Mouse (Mus musculus) lung, adult 2 months (tissue): ENCODE results near the gene Foxs1. TPM values are rescaled to one million over a fixed set of nuclear protein-coding genes. Genes with fewer than 3 reads are reported as not detected.

Experiments used
- DNase-seq: peaks from one replicate; pipeline ENCODE4 v3.0.0; 2022
- H3K4me1 ChIP-seq: fragments of 200-500 bp; 2 replicates; pipeline ENCODE4 v1.6.1; 2011; ENCODE audit warnings: low read length; ENCODE audit not compliant: control insufficient read depth, insufficient read depth
- H3K4me3 ChIP-seq: fragments of 200-500 bp; replicated peaks from 2 replicates; pipeline ENCODE3; 2011; ENCODE audit warnings: low read depth, mild to moderate bottlenecking, control low read depth, low read length; ENCODE audit errors: extremely low read depth
- CTCF ChIP-seq: fragments of 200-500 bp; IDR thresholded peaks from 2 replicates; pipeline ENCODE4 v1.5.1; 2011; ENCODE audit warnings: mild to moderate bottlenecking, low read length, control low read depth; ENCODE audit not compliant: insufficient read depth
- POLR2A ChIP-seq: fragments of 200-500 bp; IDR thresholded peaks from 2 replicates; pipeline ENCODE4 v1.6.1; 2011; ENCODE audit warnings: low read depth, mild to moderate bottlenecking, control low read depth, low read length, borderline replicate concordance; ENCODE audit errors: extremely low read depth
- WGBS: fragments of 180-500 bp; shearing (Covaris S2); methylation state at CpG from one replicate; pipeline ENCODE4 v1.1.7; 2018; 5-methylcytosine and 5-hydroxymethylcytosine counted together
- polyA plus RNA-seq: library from polyadenylated mRNA; depleted of rRNA; stranded (reverse); fragments of >200 nt; gene quantifications from 2 replicates; pipeline ENCODE4 v1.2.3, GENCODE M21; 2012

Gene Foxs1
- polyA plus RNA-seq, 1 experiment = 11.1 TPM

GRCm38 (mm10) chr2:152905036-152905829 lies 27.8 kb downstream of the Foxs1 start:
- DNase-seq = no peak
- no peaks in the 10 kb centered on the region; the same call in 1 of the 2 replicates for H3K4me1 ChIP-seq
- TF ChIP-seq CTCF = no peak
- TF ChIP-seq POLR2A = no peak
- no peak overlapping the region for H3K4me3 ChIP-seq
- WGBS = 44% methylated on average over 11 of the region's 11 CpGs

- no peaks in the 10 kb centered on the region; the same call in 1 of the 2 replicates for H3K4me1 ChIP-seq
- TF ChIP-seq CTCF (no peak), POLR2A (no peak)
- DNase-seq = no peak
- H3K4me3 ChIP-seq = no peak overlapping the region
- 43% methylated on average over 5 of the region's 5 CpGs for WGBS
Observed at GRCm38 (mm10) chr2:152904127-152904643, 28.8 kb downstream of the Foxs1 start.

GRCm38 (mm10) chr2:152903586-152903985 lies 29.4 kb downstream of the Foxs1 start:
- Histone ChIP-seq H3K4me3 (no peak overlapping the region), H3K4me1 (no peaks in the 10 kb centered on the region; the same call in 1 of the 2 replicates)
- TF ChIP-seq POLR2A (no peak), CTCF (no peak)
- 69% methylated on average over 4 of the region's 4 CpGs for WGBS
- DNase-seq = no peak

DNA sequence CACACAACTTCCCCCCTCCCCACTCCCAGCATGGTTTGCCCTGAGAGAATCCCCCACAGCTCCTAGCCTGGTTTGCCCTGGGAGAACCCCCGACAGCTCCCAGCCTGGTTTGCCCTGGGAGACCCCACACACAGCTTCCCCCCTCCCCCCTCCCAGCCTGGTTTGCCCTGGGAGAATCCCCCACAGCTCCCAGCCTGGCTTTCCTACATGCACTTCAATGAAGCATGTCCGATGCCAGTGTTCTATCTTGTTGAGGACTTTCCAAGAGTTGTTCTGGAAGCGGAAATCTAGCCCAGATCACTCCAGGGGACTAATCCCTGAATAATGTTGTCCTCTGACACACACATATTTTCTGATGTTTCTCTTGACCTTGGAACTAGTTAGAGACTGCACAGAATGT lies 30.4 kb downstream of the Foxs1 start:
- no peak for DNase-seq
- TF ChIP-seq CTCF = no peak
- TF ChIP-seq POLR2A = no peak
- no peaks in the 10 kb centered on the region; the same call in 1 of the 2 replicates for H3K4me1 ChIP-seq
- no peak overlapping the region for H3K4me3 ChIP-seq
- WGBS = 51% methylated on average over 3 of the region's 3 CpGs

- Histone ChIP-seq H3K4me3 (no peak overlapping the region), H3K4me1 (no peaks in the 10 kb centered on the region)
- no peak for TF ChIP-seq CTCF
- TF ChIP-seq POLR2A = no peak
- DNase-seq = no peak
- 88% methylated on average over 15 of the region's 15 CpGs for WGBS
Observed at GRCm38 (mm10) chr2:152901296-152901695, 31.7 kb downstream of the Foxs1 start.

- no peaks in the 10 kb centered on the region for H3K4me1 ChIP-seq
- no peak overlapping the region for H3K4me3 ChIP-seq
- TF ChIP-seq CTCF (no peak), POLR2A (no peak)
- DNase-seq = no peak
- 79% methylated on average over 6 of the region's 6 CpGs for WGBS
Observed at GRCm38 (mm10) chr2:152899011-152899410, 34.0 kb downstream of the Foxs1 start.

DNA sequence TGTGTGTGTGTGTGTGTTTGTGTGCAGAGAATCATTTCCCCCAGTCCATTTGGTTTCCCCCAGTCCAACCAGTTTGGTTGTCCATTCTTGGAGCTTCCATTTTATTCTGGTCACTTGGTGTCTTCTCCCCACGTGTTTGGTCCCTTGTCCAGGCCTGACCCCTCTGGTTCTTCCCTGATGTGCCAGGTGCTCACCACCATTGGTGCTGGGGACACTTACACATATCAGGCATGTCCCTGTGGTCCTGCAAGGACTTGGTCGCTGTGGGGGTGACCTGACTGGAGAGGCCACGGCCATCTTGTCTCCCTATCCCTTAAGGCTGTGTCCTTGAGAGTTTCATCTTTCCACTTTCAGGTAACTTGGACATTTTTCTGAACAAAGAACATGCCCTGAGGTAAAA lies 36.1 kb downstream of the Foxs1 start:
- WGBS = 92% methylated on average over 3 of the region's 3 CpGs
- no peak overlapping the region for H3K4me3 ChIP-seq
- H3K4me1 ChIP-seq = no peaks in the 10 kb centered on the region
- no peak for DNase-seq
- TF ChIP-seq CTCF = no peak
- no peak for TF ChIP-seq POLR2A

DNA sequence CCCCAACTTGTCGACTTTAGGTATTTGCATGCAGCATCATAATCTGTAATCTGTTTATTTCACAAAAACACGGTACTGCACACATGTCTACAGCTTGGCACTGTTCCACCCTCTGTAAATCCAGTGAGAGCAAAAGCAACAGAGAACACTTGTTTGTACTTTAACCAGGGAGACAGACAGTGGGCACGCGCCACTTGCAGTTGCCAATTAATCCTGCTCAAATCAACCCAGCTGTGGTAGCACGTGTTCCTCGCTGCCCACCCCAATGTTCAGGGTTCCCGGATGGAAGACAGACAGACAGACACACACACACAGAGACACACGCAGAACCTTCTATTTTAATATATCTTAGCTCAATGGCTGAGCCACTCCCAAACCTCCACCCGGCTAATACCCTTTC lies 37.2 kb downstream of the Foxs1 start:
- 88% methylated on average over 9 of the region's 9 CpGs for WGBS

GRCm38 (mm10) chr2:152888774-152889173 lies 44.2 kb downstream of the Foxs1 start:
- no peak for TF ChIP-seq POLR2A
- no peak for TF ChIP-seq CTCF
- DNase-seq = no peak
- Histone ChIP-seq H3K4me1 (no peaks in the 10 kb centered on the region), H3K4me3 (no peak overlapping the region)
- WGBS = 84% methylated on average over 5 of the region's 5 CpGs

More for the DNA sequence above, 37.2 kb downstream of the Foxs1 start:
- DNase-seq = no peak
- H3K4me3 ChIP-seq = no peak overlapping the region
- no peaks in the 10 kb centered on the region for H3K4me1 ChIP-seq
- TF ChIP-seq CTCF (no peak), POLR2A (no peak)

GRCm38 (mm10) chr2:152887230-152887629 lies 45.8 kb downstream of the Foxs1 start:
- DNase-seq = no peak
- H3K4me1 ChIP-seq = no peaks in the 10 kb centered on the region

More at GRCm38 (mm10) chr2:152887230-152887629, 45.8 kb downstream of the Foxs1 start:
- WGBS = 84% methylated on average over 3 of the region's 3 CpGs
- no peak overlapping the region for H3K4me3 ChIP-seq
- TF ChIP-seq POLR2A (no peak), CTCF (0 out of 2 replicates have a peak, but pooled peaks have one; percentile 3)
